Mouse (Mus musculus): Measurements from ENCODE around the gene Cracr2b. TPM values are rescaled to one million over a fixed set of nuclear protein-coding genes. Genes with fewer than 3 reads are reported as not detected.

The Cracr2b gene
- total and polyA plus RNA-seq, 3 experiments = 0.73 to 6.9 TPM; not detected in 1

DNA sequence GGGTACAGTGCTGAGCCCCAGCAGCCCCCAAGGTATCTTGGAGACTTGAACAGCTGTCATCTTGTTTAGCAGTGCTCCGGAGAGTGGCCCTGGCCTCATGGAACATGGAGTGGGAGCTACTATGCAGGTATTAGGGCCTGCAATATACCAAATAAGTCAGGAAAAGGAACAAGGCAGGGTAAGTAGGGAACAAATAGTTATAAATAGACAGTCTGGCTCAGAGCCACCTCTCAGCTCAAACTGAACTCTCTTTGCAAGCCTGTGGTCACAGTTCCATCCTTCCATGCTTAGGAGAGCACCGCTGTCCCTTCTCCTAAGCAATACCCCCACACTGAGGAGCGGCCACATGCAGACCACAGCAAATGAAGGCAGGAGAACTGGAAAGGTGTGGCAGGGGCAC is 36.7 kb downstream of the Cracr2b start:
- H3K36me3 ChIP-seq (ENCODE audit: control insufficient read depth in 1 of 2, insufficient read depth in 2 of 2, low read length in 2 of 2) = no peaks in the 10 kb centered on the region; a peak in 1 of 4 replicates

DNA sequence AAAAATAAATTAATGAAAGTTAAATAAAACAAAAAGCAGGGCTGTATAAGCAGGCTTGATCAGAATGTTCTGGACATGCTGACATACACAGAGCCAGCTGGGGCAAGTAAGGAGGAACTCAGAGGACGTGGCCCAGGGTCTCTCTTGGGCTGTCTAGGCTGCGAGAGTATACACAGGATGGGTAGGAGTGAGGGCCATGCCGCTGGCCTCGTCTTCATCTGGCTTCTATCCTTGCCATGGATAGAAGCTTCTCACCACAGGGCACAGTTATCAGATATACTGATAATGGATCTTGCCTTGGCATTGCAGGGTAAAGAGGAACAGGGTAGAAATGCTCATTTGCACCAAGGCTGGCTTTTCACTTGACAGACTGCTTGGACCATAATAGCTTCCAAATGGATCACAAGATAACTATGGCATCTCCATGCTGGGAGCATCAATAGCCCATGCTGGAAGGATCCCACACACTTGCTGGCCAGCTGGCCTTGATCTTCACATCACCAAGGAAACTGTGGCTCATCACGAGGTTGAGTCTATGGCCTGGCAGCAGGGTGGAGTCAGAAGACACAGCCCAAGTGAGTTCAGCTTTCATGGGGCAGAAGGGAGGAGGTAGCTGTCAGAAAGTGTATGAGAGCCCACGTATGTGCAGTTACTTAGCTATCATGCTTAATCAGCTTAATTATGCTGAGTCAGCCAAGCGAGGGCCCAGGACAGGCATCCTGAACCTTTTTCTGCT is 41.1 kb downstream of the Cracr2b start:
- Histone ChIP-seq H3K79me2 (ENCODE audit: control insufficient read depth, insufficient read depth, low read length, poor library complexity) (no peaks in the 10 kb centered on the region), H3K27ac (ENCODE audit: control insufficient read depth, low read depth, low read length) (no peak overlapping the region), H3K36me3 (ENCODE audit: control insufficient read depth in 1 of 2, insufficient read depth in 2 of 2, low read length in 2 of 2) (no peaks in the 10 kb centered on the region), H3K4me1 (ENCODE audit: control insufficient read depth in 1 of 2, insufficient read depth in 2 of 2, low read length in 2 of 2) (peaks cover 0 to 6% of the 10 kb centered on the region in 2 experiments; a peak in 2 of 4 replicates), H3K27me3 (ENCODE audit: control insufficient read depth in 1 of 2, insufficient read depth in 2 of 2, low read length in 2 of 2) (no peaks in the 10 kb centered on the region), H3K9ac (ENCODE audit: control insufficient read depth, low read depth, low read length, poor library complexity, severe bottlenecking) (no peak overlapping the region), H3K4me3 (ENCODE audit: control insufficient read depth in 1 of 2, insufficient read depth in 1 of 2, low read depth in 2 of 2, low read length in 2 of 2) (no peak overlapping the region), H3K9me3 (replicated peaks; ENCODE audit: insufficient read depth, low read length) (no peaks in the 10 kb centered on the region)
- TF ChIP-seq MAFK (IDR thresholded peaks at IDR 0.05; ENCODE audit: borderline replicate concordance, low read depth, low read length) = peak; percentile 63; the same call in 1 of the 2 replicates
- TF ChIP-seq ZC3H11A (IDR thresholded peaks at IDR 0.05; ENCODE audit: low read depth, low read length) = no peak
- DNase-seq (ENCODE audit: low read depth, low spot score) = no peak

More for the DNA sequence above, 36.7 kb downstream of the Cracr2b start:
- H3K79me2 ChIP-seq (ENCODE audit: control insufficient read depth, insufficient read depth, low read length, poor library complexity) = no peaks in the 10 kb centered on the region
- no peaks in the 10 kb centered on the region for H3K27me3 ChIP-seq (ENCODE audit: control insufficient read depth in 1 of 2, insufficient read depth in 2 of 2, low read length in 2 of 2)
- DNase-seq (ENCODE audit: low read depth, low spot score) = no peak
- H3K4me3 ChIP-seq (ENCODE audit: control insufficient read depth in 1 of 2, insufficient read depth in 1 of 2, low read depth in 2 of 2, low read length in 2 of 2) = no peak overlapping the region
- H3K27ac ChIP-seq (ENCODE audit: control insufficient read depth, low read depth, low read length) = no peak overlapping the region
- H3K9ac ChIP-seq (ENCODE audit: control insufficient read depth, low read depth, low read length, poor library complexity, severe bottlenecking) = no peak overlapping the region
- no peak for TF ChIP-seq CTCF (IDR thresholded peaks at IDR 0.05 in 2 of 3, conservative IDR thresholded peaks at IDR 0.05 in 1 of 3; ENCODE audit: control insufficient read depth in 1 of 3, insufficient read depth in 1 of 3, low read depth in 2 of 3, low read length in 3 of 3, poor library complexity in 1 of 3, severe bottlenecking in 1 of 3)
- no peak for TF ChIP-seq MAZ (IDR thresholded peaks at IDR 0.05; ENCODE audit: low read depth, low read length)
- no peak for TF ChIP-seq E2F4 (IDR thresholded peaks at IDR 0.05; ENCODE audit: borderline replicate concordance, low read depth, low read length)
- no peak for TF ChIP-seq USF2 (IDR thresholded peaks at IDR 0.05; ENCODE audit: borderline replicate concordance in 1 of 2, insufficient read depth in 1 of 2, low read depth in 1 of 2, low read length in 2 of 2)
- TF ChIP-seq RCOR1 (IDR thresholded peaks at IDR 0.05; ENCODE audit: low read depth, low read length) = no peak
- no peak for TF ChIP-seq USF1 (IDR thresholded peaks at IDR 0.05; ENCODE audit: low read depth, low read length)
- TF ChIP-seq CHD1 (IDR thresholded peaks at IDR 0.05; ENCODE audit: low read depth, low read length) = no peak
- TF ChIP-seq TAL1 (IDR thresholded peaks at IDR 0.05; ENCODE audit: low read length) = no peak
- no peak for TF ChIP-seq TBP (IDR thresholded peaks at IDR 0.05; ENCODE audit: low read depth, low read length)
- no peak for TF ChIP-seq ZKSCAN1 (IDR thresholded peaks at IDR 0.05; ENCODE audit: low read depth, low read length)
- TF ChIP-seq MAFK (IDR thresholded peaks at IDR 0.05; ENCODE audit: borderline replicate concordance, low read depth, low read length) = no peak
- TF ChIP-seq CHD2 (IDR thresholded peaks at IDR 0.05; ENCODE audit: low read length) = no peak
- no peak for TF ChIP-seq MEF2A (IDR thresholded peaks at IDR 0.05; ENCODE audit: extremely low read depth, insufficient replicate concordance, low read depth, low read length, poor library complexity, severe bottlenecking)
- TF ChIP-seq ZNF384 (IDR thresholded peaks at IDR 0.05; ENCODE audit: low read depth, low read length) = no peak
- no peak for TF ChIP-seq POLR2AphosphoS5 (IDR thresholded peaks at IDR 0.05; ENCODE audit: borderline replicate concordance, low read depth, low read length)
- no peak for TF ChIP-seq JUND (IDR thresholded peaks at IDR 0.05; ENCODE audit: low read depth, low read length)
- no peak for TF ChIP-seq BHLHE40 (IDR thresholded peaks at IDR 0.05; ENCODE audit: borderline replicate concordance, low read depth, low read length)
- TF ChIP-seq KAT2A (conservative IDR thresholded peaks at IDR 0.05; ENCODE audit: low read depth, low read length) = no peak
- TF ChIP-seq GATA1 (IDR thresholded peaks at IDR 0.05; ENCODE audit: low read depth, low read length) = no peak
- H3K4me1 ChIP-seq (ENCODE audit: control insufficient read depth in 1 of 2, insufficient read depth in 2 of 2, low read length in 2 of 2) = peaks cover 0 to 6% of the 10 kb centered on the region in 2 experiments; a peak in 2 of 4 replicates
- H3K9me3 ChIP-seq (replicated peaks; ENCODE audit: insufficient read depth, low read length) = no peaks in the 10 kb centered on the region
